Mouse (Mus musculus): ENCODE data around the gene Prss43.

DNA sequence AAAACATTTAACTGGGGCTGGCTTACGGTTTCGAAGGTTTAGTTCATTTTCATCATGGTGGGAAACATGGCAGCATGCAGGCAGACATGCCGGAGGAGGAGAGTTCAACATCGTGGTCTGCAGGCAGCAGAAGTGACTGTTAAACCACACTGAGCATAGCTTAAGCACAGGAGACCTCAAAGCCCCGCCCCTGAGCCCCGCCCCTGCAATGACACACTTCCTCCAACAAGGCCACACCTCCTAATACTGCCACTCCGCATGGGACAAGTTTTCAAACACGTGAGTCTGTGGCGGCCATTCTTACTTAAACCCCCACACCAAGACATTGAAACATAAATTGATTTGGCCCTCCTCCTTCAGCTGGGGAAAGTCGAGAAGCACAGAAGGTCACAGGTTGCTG is 29.5 kb upstream of the Prss43 start:
- TF ChIP-seq CTCF (IDR thresholded peaks at IDR 0.05; ENCODE audit: low read depth) = no peak
- TF ChIP-seq EP300 (IDR thresholded peaks at IDR 0.05; ENCODE audit: low read depth) = no peak

Measured in heart, postnatal 0 days (tissue).